Mouse (Mus musculus): ENCODE results near the gene Fhad1.
A peak's percentile ranks its signal among the peaks of the same experiment; 100 is the strongest.

The Fhad1 gene

DNA sequence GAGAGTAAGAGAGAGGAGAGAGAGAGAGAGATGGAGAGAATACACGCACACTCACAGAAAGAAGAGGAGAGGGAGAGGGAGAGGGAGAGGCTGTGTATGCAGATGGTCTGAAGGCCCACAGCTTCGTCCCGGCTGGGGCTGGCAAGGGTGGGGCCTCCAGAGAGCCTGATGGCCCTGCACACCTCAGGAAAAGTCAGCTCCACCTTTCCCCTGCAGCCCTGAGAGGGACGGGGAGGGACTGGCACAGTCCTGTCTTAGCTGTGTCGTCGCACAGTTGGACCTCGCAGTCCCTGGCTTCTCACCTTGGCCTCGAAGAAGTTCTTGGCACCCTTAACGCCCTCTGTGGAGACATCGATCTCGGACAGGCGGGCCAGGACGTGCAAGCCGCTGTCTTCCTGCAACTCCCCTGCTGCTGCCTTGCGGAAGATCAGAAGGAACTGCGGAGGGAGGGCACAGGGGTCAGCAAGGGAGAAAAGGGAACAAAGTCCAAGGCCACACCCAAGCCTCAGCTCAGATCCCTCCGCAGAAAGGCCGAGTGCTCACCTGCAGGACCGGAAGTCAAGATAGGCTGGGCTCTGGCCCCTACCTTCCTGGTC is 154.5 kb downstream of the Fhad1 start:
- DNase-seq, result no peak

DNA sequence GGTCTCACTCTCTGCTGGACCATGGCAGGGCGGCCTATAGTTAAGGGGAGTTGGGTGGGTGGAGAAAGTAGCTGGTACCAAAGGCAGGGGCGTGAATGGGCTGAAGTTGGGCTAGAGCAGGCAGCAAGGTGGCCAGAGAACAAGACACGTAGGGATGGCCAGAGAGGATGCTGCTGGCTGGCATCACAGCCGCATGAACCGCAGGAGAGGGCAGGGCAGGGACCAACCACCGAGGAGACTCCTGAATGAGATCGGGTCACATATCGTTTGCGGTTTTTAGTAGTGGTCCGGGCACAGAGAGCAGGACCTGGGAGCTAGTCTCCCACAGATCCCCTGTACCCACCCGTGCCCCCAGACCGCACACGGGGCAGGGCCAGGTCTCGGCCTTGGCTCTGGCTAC is 155.5 kb downstream of the Fhad1 start:
- no peak for DNase-seq

DNA sequence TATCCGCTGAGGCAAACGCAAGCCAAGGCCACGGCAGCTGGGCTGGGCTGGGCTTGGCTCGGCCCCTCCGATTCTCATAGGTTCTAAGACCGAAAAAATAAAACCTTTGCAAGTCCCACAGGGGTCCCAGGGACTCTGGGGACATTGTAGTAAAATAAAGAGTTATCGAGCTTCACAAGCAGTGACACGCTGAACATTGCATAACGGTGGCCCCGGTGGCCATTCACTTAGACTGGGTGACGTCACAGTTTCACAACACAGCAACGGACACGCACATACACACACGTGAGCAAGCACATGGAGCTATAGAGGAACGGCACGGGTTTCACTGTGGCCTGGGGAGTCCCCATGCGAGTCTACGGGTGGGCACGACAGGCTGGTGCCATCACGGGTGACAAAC is 156.4 kb downstream of the Fhad1 start:
- no peak for DNase-seq

DNA sequence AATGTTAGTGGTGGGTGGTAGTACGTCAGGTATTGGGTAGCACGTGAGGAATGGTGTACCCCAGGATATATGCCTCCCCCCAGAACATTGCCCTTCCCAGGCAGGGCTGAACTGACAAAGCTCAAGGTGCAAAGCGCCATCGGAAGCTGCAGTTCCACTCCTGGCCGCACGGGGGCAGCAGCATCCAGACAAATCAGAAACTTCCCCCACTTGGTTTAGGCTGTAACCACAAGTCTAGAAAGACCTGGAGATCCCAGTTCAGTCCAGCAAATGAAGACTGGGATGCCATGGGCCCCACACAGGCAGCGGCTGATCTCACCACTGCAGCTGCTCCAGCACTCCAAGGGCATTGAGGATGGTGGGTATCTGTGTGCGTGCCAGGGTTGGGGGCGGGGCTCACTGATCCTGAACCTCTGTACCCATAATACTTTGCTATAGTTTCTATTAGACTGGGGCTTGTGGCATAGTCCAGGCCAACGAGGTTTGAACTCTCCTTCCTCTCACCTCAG is 157.4 kb downstream of the Fhad1 start:
- peak; percentile 75 for DNase-seq

DNA sequence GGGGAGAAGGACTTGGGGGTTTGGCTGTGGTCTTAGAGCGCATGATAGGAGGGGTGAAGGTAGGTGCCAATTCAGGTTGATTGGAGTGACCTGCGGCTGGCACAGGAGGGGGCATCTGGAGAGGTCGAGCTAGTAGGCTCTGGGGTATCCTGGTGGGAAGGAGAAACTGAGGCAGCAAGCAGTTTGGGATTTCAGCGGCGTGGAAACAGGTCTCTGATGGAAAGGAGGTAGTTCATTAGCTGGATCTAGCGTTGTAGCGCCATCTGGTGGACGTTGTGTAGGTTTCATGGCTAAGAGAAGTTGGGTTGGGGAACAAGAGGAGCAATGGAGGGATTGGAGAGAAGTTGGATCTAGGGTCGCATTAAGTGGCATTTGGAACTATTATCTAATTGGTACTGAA is 161.4 kb downstream of the Fhad1 start:
- peak; percentile 51 for DNase-seq

DNA sequence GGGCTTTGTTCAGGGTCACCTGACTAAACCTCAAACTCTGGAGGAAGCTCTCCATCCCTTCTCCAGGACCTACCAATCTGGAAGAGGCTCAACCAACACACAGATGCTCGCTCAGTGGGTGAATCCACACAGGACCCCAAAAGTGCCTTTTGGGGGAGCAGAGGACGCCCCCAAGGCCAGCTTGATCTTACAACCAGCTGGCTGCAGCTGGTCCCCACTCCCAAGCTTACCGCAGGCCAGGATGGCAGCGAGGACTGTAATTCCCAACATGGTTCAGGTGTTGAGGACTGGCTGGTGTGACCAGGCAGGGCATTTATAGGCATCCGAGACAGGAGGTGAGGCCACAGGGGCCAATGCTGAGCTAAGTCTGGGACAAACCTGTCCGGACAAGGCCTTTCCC is 168.9 kb downstream of the Fhad1 start, which contains the start of gene Ctrc:
Ctrc (minus strand) TSS at position 361 of the 400 bp plus-strand sequence.
- DNase-seq, result no peak

Measured in thymus, postnatal 14 days (tissue).